Mouse (Mus musculus) heart, adult 2 months (tissue): ENCODE data around the gene Tcte1. TPM values are rescaled to one million over a fixed set of nuclear protein-coding genes. Genes with fewer than 3 reads are reported as not detected.

ENCODE experiments used
- DNase-seq, 2 experiments: peaks; one replicate each; pipeline ENCODE4 v3.0.0; 2021
- H3K27ac ChIP-seq: fragments of 200-600 bp; 2 replicates; pipeline ENCODE4 v1.8.1; 2022
- H3K27me3 ChIP-seq: fragments of 200-500 bp; 2 replicates; pipeline ENCODE4 v1.6.1; 2012; ENCODE audit warnings: mild to moderate bottlenecking, low read length, inconsistent platforms, mixed read lengths; ENCODE audit not compliant: control insufficient read depth, insufficient read depth
- H3K36me3 ChIP-seq: fragments of 200-500 bp; 2 replicates; pipeline ENCODE4 v1.6.1; 2012; ENCODE audit warnings: low read length, inconsistent platforms; ENCODE audit not compliant: control insufficient read depth, insufficient read depth
- H3K4me1 ChIP-seq: fragments of 200-500 bp; 2 replicates; pipeline ENCODE4 v1.6.1; 2011; ENCODE audit warnings: low read length; ENCODE audit not compliant: control insufficient read depth, insufficient read depth
- H3K4me3 ChIP-seq: fragments of 200-600 bp; 2 replicates; pipeline ENCODE4 v1.8.1; 2022
- H3K79me2 ChIP-seq: fragments of 200-500 bp; replicated peaks from 2 replicates; pipeline ENCODE4 v1.6.1; 2012; ENCODE audit warnings: mild to moderate bottlenecking, inconsistent platforms, low read length, moderate library complexity, mixed read lengths; ENCODE audit not compliant: control insufficient read depth, insufficient read depth
- H3K9ac ChIP-seq: fragments of 200-500 bp; 2 replicates; pipeline ENCODE4 v1.6.1; 2012; ENCODE audit warnings: low read depth, mild to moderate bottlenecking, control low read depth, inconsistent platforms, low read length, mixed read lengths
- CTCF ChIP-seq: fragments of 200-600 bp; IDR thresholded peaks from 2 replicates; pipeline ENCODE4 v1.8.1; 2022; ENCODE audit warnings: antibody characterized with exemption, mild to moderate bottlenecking, moderate library complexity
- EP300 ChIP-seq: fragments of 200-500 bp; IDR thresholded peaks from 2 replicates; pipeline ENCODE4 v1.6.1; 2011; ENCODE audit warnings: low read depth, low read length, control low read depth; ENCODE audit not compliant: insufficient read depth
- POLR2A ChIP-seq: fragments of 200-500 bp; IDR thresholded peaks from 2 replicates; pipeline ENCODE4 v1.6.1; 2011; ENCODE audit warnings: mild to moderate bottlenecking, low read depth, low read length, control low read depth; ENCODE audit not compliant: insufficient read depth
- whole genome bisulfite sequencing: fragments of 180-500 bp; shearing (Covaris S2); methylation state at CpG from one replicate; pipeline ENCODE4 v1.1.7; 2018; 5-methylcytosine and 5-hydroxymethylcytosine counted together
- intact Hi-C: fragments of 180-260 bp; cut with DNase I; formaldehyde crosslinking; loops from one replicate; pipeline ENCODE4 v1.15.1; 2025
- polyA plus RNA-seq: library from polyadenylated mRNA; depleted of rRNA; stranded (reverse); fragments of >200 nt; gene quantifications from 2 replicates; pipeline ENCODE4 v1.2.3, GENCODE M21; 2012
- total RNA-seq, 2 experiments: library from RNA; stranded (reverse); gene quantifications; 2 replicates each; pipeline ENCODE4 v1.2.3; 2021

Tcte1 gene
- total and polyA plus RNA-seq, 3 experiments: 0.90 TPM; not detected in 2

GRCm38 (mm10) chr17:45485581-45485980 lies 37.7 kb upstream of the Tcte1 start:
- H3K4me1 ChIP-seq: no peaks in the 10 kb centered on the region
- no peaks in the 10 kb centered on the region for H3K27me3 ChIP-seq
- intact Hi-C loops: no loop called here
- H3K4me3 ChIP-seq: no peak overlapping the region
- H3K36me3 ChIP-seq: no peaks in the 10 kb centered on the region
- no peak overlapping the region for H3K9ac ChIP-seq
- 84% methylated on average over 7 of the region's 7 CpGs for WGBS
- TF ChIP-seq EP300 (no peak), CTCF (no peak), POLR2A (no peak)
- no peak overlapping the region for H3K27ac ChIP-seq
- no peaks in the 10 kb centered on the region for H3K79me2 ChIP-seq
- no peak for DNase-seq

- H3K27me3 ChIP-seq: no peaks in the 10 kb centered on the region
- no peaks in the 10 kb centered on the region for H3K4me1 ChIP-seq
- no peaks in the 10 kb centered on the region for H3K79me2 ChIP-seq
- 7% methylated on average over 5 of the region's 5 CpGs for WGBS
- no peak for TF ChIP-seq POLR2A
- TF ChIP-seq CTCF: no peak
- TF ChIP-seq EP300: no peak
- no peak overlapping the region for H3K4me3 ChIP-seq
- H3K9ac ChIP-seq: no peak overlapping the region
- intact Hi-C loops: no loop called here
- H3K27ac ChIP-seq: no peak overlapping the region
- no peak for DNase-seq
- no peaks in the 10 kb centered on the region for H3K36me3 ChIP-seq
Measured at GRCm38 (mm10) chr17:45487216-45487615, 36.0 kb upstream of the Tcte1 start.

DNA sequence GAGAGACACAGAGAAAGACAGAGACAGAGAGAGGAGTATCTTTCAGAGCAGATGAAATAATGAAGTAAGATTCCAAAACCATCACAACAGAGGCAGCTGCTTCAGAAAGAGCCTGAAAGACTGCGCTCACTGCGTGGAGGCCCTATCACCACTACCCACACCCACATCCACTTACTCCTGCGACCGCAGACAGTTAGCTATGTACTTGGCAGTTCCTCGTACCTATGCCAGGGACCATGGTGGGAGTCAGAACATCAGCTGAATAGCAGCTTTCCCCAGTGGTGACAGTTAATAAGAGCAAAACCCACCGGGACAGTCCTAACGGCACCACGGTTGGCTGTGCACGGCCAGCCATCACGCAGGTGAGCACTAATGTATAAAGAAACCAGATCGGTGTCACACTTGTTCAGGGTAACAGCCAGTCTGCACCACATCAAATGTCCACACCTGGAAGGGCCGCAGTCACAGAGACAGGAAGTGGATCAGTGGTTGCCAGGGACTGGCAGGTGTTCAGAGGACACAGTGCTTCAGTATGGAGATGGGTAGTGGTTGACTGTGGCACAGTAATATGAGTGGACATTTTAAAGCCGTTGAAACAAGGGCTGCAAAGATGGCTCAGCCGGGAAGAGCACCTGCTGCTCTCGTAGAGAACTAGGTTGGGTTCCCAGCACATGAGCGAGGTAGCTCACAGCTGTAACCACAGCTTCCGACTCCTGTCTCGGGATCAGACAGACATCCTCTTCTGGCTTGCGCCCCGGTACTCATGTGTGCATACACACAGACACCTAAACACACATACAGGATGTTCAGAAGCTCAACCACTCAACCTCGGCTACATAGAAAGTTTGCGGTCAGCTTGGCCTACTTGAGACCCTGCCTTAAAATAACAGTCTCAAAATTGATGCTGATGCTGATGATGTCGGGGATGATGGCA lies 34.6 kb upstream of the Tcte1 start:
- Histone ChIP-seq H3K27ac (no peak overlapping the region), H3K9ac (no peak overlapping the region), H3K4me1 (no peaks in the 10 kb centered on the region), H3K36me3 (no peaks in the 10 kb centered on the region), H3K4me3 (no peak overlapping the region), H3K27me3 (no peaks in the 10 kb centered on the region), H3K79me2 (no peaks in the 10 kb centered on the region)
- WGBS: 83% methylated on average over 23 of the region's 23 CpGs
- intact Hi-C loops: no loop called here
- no peak for TF ChIP-seq CTCF
- TF ChIP-seq EP300: no peak
- TF ChIP-seq POLR2A: no peak
- DNase-seq: no peak

DNA sequence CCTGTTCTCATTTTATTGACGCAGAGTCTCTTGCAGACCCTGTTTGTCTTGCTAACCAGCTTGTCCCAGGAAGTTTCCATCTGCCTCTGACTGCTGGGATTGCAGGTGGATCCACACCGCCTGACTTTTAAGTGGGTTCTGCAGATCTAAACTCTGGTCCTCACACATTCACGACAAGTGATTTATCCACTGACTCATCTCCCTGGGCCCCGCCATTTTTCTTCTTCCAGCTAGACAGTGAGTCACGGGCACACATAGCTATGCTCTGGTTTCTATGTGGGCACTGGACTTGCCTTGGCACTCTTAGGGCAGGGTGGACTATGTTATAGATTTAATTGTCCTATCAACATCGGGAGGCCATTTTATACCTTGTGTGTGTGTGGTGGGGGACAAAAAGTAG lies 33.5 kb upstream of the Tcte1 start:
- no peaks in the 10 kb centered on the region for H3K4me1 ChIP-seq
- intact Hi-C loops: no loop called here
- H3K27ac ChIP-seq: no peak overlapping the region
- no peaks in the 10 kb centered on the region for H3K36me3 ChIP-seq
- no peak for DNase-seq
- no peak overlapping the region for H3K9ac ChIP-seq
- H3K4me3 ChIP-seq: no peak overlapping the region
- 82% methylated on average over 6 of the region's 6 CpGs for WGBS
- no peak for TF ChIP-seq EP300
- TF ChIP-seq CTCF: no peak
- no peak for TF ChIP-seq POLR2A
- no peaks in the 10 kb centered on the region for H3K27me3 ChIP-seq
- no peaks in the 10 kb centered on the region for H3K79me2 ChIP-seq

GRCm38 (mm10) chr17:45490532-45491154 lies 32.6 kb upstream of the Tcte1 start:
- H3K27me3 ChIP-seq: no peaks in the 10 kb centered on the region
- intact Hi-C loops: no loop called here
- no peak overlapping the region for H3K27ac ChIP-seq
- H3K79me2 ChIP-seq: no peaks in the 10 kb centered on the region
- no peak overlapping the region for H3K4me3 ChIP-seq
- no peaks in the 10 kb centered on the region for H3K4me1 ChIP-seq
- 47% methylated on average over 13 of the region's 13 CpGs for WGBS
- no peak for DNase-seq
- TF ChIP-seq EP300: no peak
- no peak for TF ChIP-seq CTCF
- no peaks in the 10 kb centered on the region for H3K36me3 ChIP-seq
- H3K9ac ChIP-seq: no peak overlapping the region

DNA sequence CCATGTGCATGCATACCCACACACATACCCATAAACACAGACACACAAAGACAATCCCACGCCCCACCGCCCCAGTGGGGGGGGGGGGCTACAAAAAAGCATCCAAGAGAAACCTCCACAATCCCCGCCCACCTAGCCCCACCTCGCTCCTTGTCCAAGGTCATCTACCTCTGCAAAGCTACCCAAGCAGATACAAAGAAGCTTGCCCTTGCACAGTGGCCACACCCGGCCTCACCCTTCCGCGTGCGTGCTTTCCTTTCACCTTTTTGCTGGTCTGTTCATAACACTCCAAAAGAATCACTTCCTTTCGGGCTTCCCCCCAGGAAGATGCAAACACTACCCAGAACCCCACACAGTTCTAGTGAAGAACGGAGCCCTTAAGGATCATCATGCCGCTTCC lies 27.8 kb upstream of the Tcte1 start:
- H3K79me2 ChIP-seq: no peaks in the 10 kb centered on the region
- 72% methylated on average over 11 of the region's 11 CpGs for WGBS
- no peak overlapping the region for H3K27ac ChIP-seq
- H3K27me3 ChIP-seq: no peaks in the 10 kb centered on the region
- H3K4me1 ChIP-seq: no peaks in the 10 kb centered on the region
- TF ChIP-seq POLR2A (no peak), CTCF (no peak), EP300 (no peak)
- no peak overlapping the region for H3K4me3 ChIP-seq
- H3K36me3 ChIP-seq: no peaks in the 10 kb centered on the region
- no peak overlapping the region for H3K9ac ChIP-seq
- DNase-seq: no peak
- intact Hi-C loops: no loop called here
